Mouse (Mus musculus) left cerebral cortex, postnatal 25 days (tissue): Measurements from ENCODE around the gene Htr1f. TPM values are rescaled to one million over a fixed set of nuclear protein-coding genes. Genes with fewer than 3 reads are reported as not detected.

Experiments
- DNase-seq, 2 experiments: peaks; one replicate each; pipeline ENCODE4 v3.0.0; 2022; ENCODE audit warnings: low spot score in 2 of 2, mixed read lengths in 1 of 2
- intact Hi-C: fragments of 180-260 bp; cut with DNase I; formaldehyde crosslinking; loops from one replicate; pipeline ENCODE4 v1.15.1; 2025
- microRNA-seq, 2 experiments: library from miRNA; unstranded; fragments of <30 nt; microRNA quantifications; one replicate each; pipeline ENCODE4 v1.2.0; 2022
- total RNA-seq, 2 experiments: library from RNA; stranded (reverse); gene quantifications; 2 replicates each; pipeline ENCODE4 v1.2.3; 2021

Gene Htr1f
- total RNA-seq, 2 experiments from 2014 or later, result 6.3 to 6.6 TPM

GRCm38 (mm10) chr16:64876631-64877265 is 228.9 kb downstream of the Htr1f start:
- no peak for DNase-seq
- intact Hi-C loops, result no loop called here

DNA sequence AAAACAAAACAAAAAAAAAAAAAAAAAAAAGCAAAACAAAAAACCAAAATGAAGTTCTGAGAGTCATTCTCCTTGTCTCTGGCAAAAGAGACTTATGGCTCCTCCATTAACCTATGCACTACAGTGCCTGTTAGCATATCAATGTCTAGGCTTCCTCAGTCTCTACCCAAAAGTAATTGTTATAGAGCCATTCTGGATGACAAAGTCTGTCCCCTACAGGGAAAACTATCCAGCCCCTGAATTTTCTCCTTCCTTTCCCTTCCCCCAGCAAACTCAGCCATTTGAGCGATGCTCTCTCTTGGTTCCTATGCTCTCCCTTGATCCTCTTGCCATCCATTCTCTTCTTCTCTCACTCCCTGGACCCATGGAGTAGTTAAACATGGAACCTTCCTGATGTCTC is 229.8 kb downstream of the Htr1f start:
- no peak for DNase-seq
- intact Hi-C loops, result no loop called here

GRCm38 (mm10) chr16:64875384-64875783 is 230.3 kb downstream of the Htr1f start:
- intact Hi-C loops, result no loop called here

More at GRCm38 (mm10) chr16:64875384-64875783, 230.3 kb downstream of the Htr1f start:
- no peak for DNase-seq

Small RNA genes lying within 50 kb of the gene (microRNA-seq; reads per million reads assigned to microRNA genes)
- gene Gm23374, result 0 reads per million in 2 experiments
